Mouse (Mus musculus) midbrain, embryonic 11.5 days (tissue): ENCODE results near the gene Mafg. TPM values are rescaled to one million over a fixed set of nuclear protein-coding genes. Genes with fewer than 3 reads are reported as not detected.
A peak's percentile ranks its signal among the peaks of the same experiment; 100 is the strongest.

Source experiments
- ATAC-seq: fragments of 200-750 bp; cut with Nextera tagmentation; 2 replicates; pipeline ENCODE4 v1.8.0; 2017; ENCODE audit warnings: moderate TSS enrichment, moderate library complexity; ENCODE audit not compliant: low FRiP score
- DNase-seq: peaks from one replicate; pipeline ENCODE4 v3.0.0; 2015; ENCODE audit warnings: low spot score; ENCODE audit errors: missing footprints
- H3K27ac ChIP-seq: fragments of 300-500 bp; sonication (generic); 2 replicates; pipeline ENCODE4 v1.5.1; 2014; ENCODE audit warnings: low read depth, low read length
- H3K27me3 ChIP-seq: fragments of 300-500 bp; sonication (generic); 2 replicates; pipeline ENCODE4 v1.6.1; 2014; ENCODE audit warnings: mild to moderate bottlenecking, low read length, moderate library complexity, mixed read lengths; ENCODE audit not compliant: control insufficient read depth, insufficient read depth
- H3K36me3 ChIP-seq: fragments of 300-500 bp; sonication (generic); 2 replicates; pipeline ENCODE4 v1.6.1; 2014; ENCODE audit warnings: mild to moderate bottlenecking, low read length, moderate library complexity, mixed read lengths; ENCODE audit not compliant: control insufficient read depth, insufficient read depth
- H3K4me1 ChIP-seq: fragments of 300-500 bp; sonication (generic); 2 replicates; pipeline ENCODE4 v1.6.1; 2014; ENCODE audit warnings: low read length; ENCODE audit not compliant: control insufficient read depth, insufficient read depth
- H3K4me2 ChIP-seq: fragments of 300-500 bp; sonication (generic); 2 replicates; pipeline ENCODE4 v1.6.1; 2014; ENCODE audit warnings: mild to moderate bottlenecking, moderate library complexity
- H3K4me3 ChIP-seq: fragments of 300-500 bp; sonication (generic); 2 replicates; pipeline ENCODE4 v1.5.1; 2014; ENCODE audit warnings: low read depth, low read length
- H3K9ac ChIP-seq: fragments of 300-500 bp; sonication (generic); 2 replicates; pipeline ENCODE4 v1.6.1; 2014; ENCODE audit warnings: low read length
- H3K9me3 ChIP-seq: fragments of 300-500 bp; sonication (generic); 2 replicates; pipeline ENCODE4 v1.6.1; 2016; ENCODE audit warnings: low read length; ENCODE audit not compliant: control insufficient read depth
- WGBS: fragments of 180-500 bp; shearing (Covaris S2); extraction: QIAGEN DNeasy Blood & Tissue Kit; methylation state at CpG from one replicate; pipeline ENCODE4 v1.1.7; 2014; 5-methylcytosine and 5-hydroxymethylcytosine counted together
- polyA plus RNA-seq: library from polyadenylated mRNA; unstranded; fragments of >200 nt; fragmentation: Nextera tagmentation; extraction: Ambion mirVana; gene quantifications from 2 replicates; pipeline ENCODE4 v1.2.1, GENCODE M21; 2014

Mafg gene
- polyA plus RNA-seq, 1 experiment from 2014 or later = 19.7 TPM

DNA sequence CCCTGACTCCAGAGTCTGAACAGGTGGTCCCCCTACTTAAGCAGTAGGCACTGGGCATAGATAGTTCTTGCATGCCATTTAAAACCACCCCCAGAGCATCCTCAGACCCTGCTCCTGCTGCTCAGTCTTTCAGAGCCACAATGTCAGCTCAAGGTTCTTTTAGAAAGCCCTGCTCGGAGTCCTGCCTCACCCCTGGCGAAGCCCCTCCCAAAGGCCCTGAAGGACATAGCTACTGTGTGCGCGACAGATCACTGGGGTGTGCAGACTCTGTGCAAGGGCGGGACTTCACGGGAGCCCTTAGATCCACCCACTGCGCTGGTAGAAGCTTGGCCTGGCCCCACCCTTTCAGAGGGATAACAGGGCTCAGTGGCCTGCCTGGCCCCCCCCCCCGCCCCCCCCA is 24.1 kb downstream of the Mafg start:
- Histone ChIP-seq H3K4me1 (peaks cover 10% of the 10 kb centered on the region), H3K27me3 (peaks cover 4% of the 10 kb centered on the region; the same call in 1 of the 2 replicates), H3K9me3 (no peaks in the 10 kb centered on the region), H3K36me3 (peaks cover 12% of the 10 kb centered on the region), H3K27ac (no peak overlapping the region), H3K4me2 (no peak overlapping the region), H3K4me3 (no peak overlapping the region), H3K9ac (no peak overlapping the region; the same call in 1 of the 2 replicates)
- peak; percentile 31; the same call in 1 of the 2 replicates for ATAC-seq
- no peak for DNase-seq
- WGBS = 37% methylated on average over 7 of the region's 8 CpGs

GRCm38 (mm10) chr11:120608241-120609034 is 25.0 kb downstream of the Mafg start, which contains the start of gene Npb:
Gene Npb (plus strand): TSS chr11:120608477.
- peak within 1 kb of the TSS; percentile 44 for H3K9ac ChIP-seq
- DNase-seq = peak; percentile 91
- H3K36me3 ChIP-seq = peaks cover 12% of the 10 kb centered on the region
- H3K4me1 ChIP-seq = peaks cover 10% of the 10 kb centered on the region
- H3K4me3 ChIP-seq = peak within 1 kb of the TSS; percentile 19
- H3K27ac ChIP-seq = no peak within 1 kb of the TSS
- peaks cover 4% of the 10 kb centered on the region; the same call in 1 of the 2 replicates for H3K27me3 ChIP-seq
- H3K4me2 ChIP-seq = peak within 1 kb of the TSS; percentile 41
- WGBS = 8% methylated on average over 45 of the region's 45 CpGs
- no peaks in the 10 kb centered on the region for H3K9me3 ChIP-seq
- ATAC-seq = peak; percentile 47; the same call in 1 of the 2 replicates

GRCm38 (mm10) chr11:120606764-120607163 is 26.6 kb downstream of the Mafg start:
- H3K4me3 ChIP-seq = no peak overlapping the region
- peaks cover 10% of the 10 kb centered on the region for H3K4me1 ChIP-seq
- no peaks in the 10 kb centered on the region for H3K9me3 ChIP-seq
- peaks cover 4% of the 10 kb centered on the region; the same call in 1 of the 2 replicates for H3K27me3 ChIP-seq
- ATAC-seq (no peak), DNase-seq (no peak)
- peaks cover 7% of the 10 kb centered on the region for H3K36me3 ChIP-seq
- no peak overlapping the region for H3K4me2 ChIP-seq
- H3K9ac ChIP-seq = no peak overlapping the region
- WGBS = 82% methylated on average over 4 of the region's 4 CpGs
- H3K27ac ChIP-seq = no peak overlapping the region

GRCm38 (mm10) chr11:120605667-120606066 is 27.7 kb downstream of the Mafg start:
- Histone ChIP-seq H3K27ac (no peak overlapping the region), H3K9me3 (no peaks in the 10 kb centered on the region), H3K36me3 (peaks cover 9% of the 10 kb centered on the region; the same call in 1 of the 2 replicates), H3K4me3 (no peak overlapping the region), H3K4me2 (no peak overlapping the region), H3K9ac (no peak overlapping the region), H3K27me3 (peaks cover 4% of the 10 kb centered on the region; the same call in 1 of the 2 replicates), H3K4me1 (peaks cover 10% of the 10 kb centered on the region)
- ATAC-seq = no peak
- DNase-seq = no peak
- WGBS = 95% methylated on average over 7 of the region's 7 CpGs

- no peak overlapping the region for H3K27ac ChIP-seq
- H3K4me1 ChIP-seq = peaks cover 9% of the 10 kb centered on the region
- DNase-seq (no peak), ATAC-seq (no peak)
- H3K27me3 ChIP-seq = no peaks in the 10 kb centered on the region; the same call in 1 of the 2 replicates
- H3K36me3 ChIP-seq = peaks cover 7% of the 10 kb centered on the region; the same call in 1 of the 2 replicates
- H3K4me2 ChIP-seq = no peak overlapping the region
- no peak overlapping the region for H3K9ac ChIP-seq
- WGBS = 79% methylated on average over 2 of the region's 2 CpGs
- H3K9me3 ChIP-seq = no peaks in the 10 kb centered on the region
- no peak overlapping the region for H3K4me3 ChIP-seq
These were observed 29.9 kb downstream of the Mafg start for GRCm38 (mm10) chr11:120603545-120603944.

GRCm38 (mm10) chr11:120600716-120601115 is 32.7 kb downstream of the Mafg start:
- Histone ChIP-seq H3K4me1 (peaks cover 15% of the 10 kb centered on the region), H3K27ac (no peak overlapping the region), H3K9ac (no peak overlapping the region), H3K9me3 (no peaks in the 10 kb centered on the region), H3K4me2 (no peak overlapping the region), H3K27me3 (no peaks in the 10 kb centered on the region), H3K36me3 (peaks cover 12% of the 10 kb centered on the region), H3K4me3 (no peak overlapping the region)
- 97% methylated on average over 3 of the region's 3 CpGs for WGBS
- DNase-seq = no peak
- no peak for ATAC-seq

GRCm38 (mm10) chr11:120598990-120599549 is 34.3 kb downstream of the Mafg start:
- Histone ChIP-seq H3K9me3 (no peaks in the 10 kb centered on the region), H3K27ac (peak overlapping the region; percentile 64; the same call in 1 of the 2 replicates), H3K36me3 (peaks cover 22% of the 10 kb centered on the region), H3K9ac (peak overlapping the region; percentile 99), H3K27me3 (no peaks in the 10 kb centered on the region), H3K4me1 (peaks cover 15% of the 10 kb centered on the region), H3K4me2 (peak overlapping the region; percentile 72), H3K4me3 (peak overlapping the region; percentile 100)
- 53% methylated on average over 17 of the region's 17 CpGs for WGBS
- DNase-seq = peak; percentile 84
- ATAC-seq = no peak

- H3K9me3 ChIP-seq = no peaks in the 10 kb centered on the region
- no peaks in the 10 kb centered on the region for H3K27me3 ChIP-seq
- H3K27ac ChIP-seq = peak within 1 kb of the TSS; percentile 77
- ATAC-seq = peak; percentile 98
- H3K4me3 ChIP-seq = peak within 1 kb of the TSS; percentile 100
- H3K4me2 ChIP-seq = peak within 1 kb of the TSS; percentile 96
- peak; percentile 99 for DNase-seq
- H3K9ac ChIP-seq = peak within 1 kb of the TSS; percentile 99
- under 1% methylated on average over 87 of the region's 88 CpGs for WGBS
- H3K4me1 ChIP-seq = peaks cover 15% of the 10 kb centered on the region
- H3K36me3 ChIP-seq = peaks cover 28% of the 10 kb centered on the region
These were observed 35.0 kb downstream of the Mafg start, which contains the start of the genes Alyref and Anapc11 for GRCm38 (mm10) chr11:120598283-120598989. Gene Alyref (minus strand): TSS chr11:120598365. Gene Anapc11 (plus strand): TSS chr11:120598421.
